Mouse (Mus musculus): Measurements from ENCODE around the gene Rfx1.

DNA sequence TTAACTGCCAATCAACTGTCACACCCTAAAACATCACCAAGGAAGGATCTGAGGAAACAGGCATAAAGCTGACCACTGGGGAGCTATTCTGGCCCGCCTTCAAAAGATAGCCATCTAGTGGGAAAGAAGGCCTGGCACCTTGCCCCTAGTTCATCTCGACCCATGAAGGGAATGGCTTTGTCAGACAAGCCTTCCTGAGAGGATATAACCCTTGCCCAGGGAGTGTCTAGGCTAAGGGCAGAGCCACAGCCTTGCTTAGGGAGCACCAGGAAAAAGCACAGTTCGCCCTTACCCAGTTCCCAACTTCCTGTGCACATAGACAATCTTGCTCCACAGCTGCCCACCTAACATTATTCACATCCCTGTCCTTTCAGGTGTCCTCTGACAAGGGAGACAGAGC is 37.0 kb downstream of the Rfx1 start:
- TF ChIP-seq EP300 (IDR thresholded peaks at IDR 0.05; ENCODE audit: insufficient read depth, low read depth, low read length) (no peak), CTCF (IDR thresholded peaks at IDR 0.05) (no peak), POLR2A (IDR thresholded peaks at IDR 0.05; ENCODE audit: insufficient read depth, low read depth, low read length) (no peak)

All from heart, adult 2 months (tissue).